Mouse (Mus musculus): ENCODE data around the gene Srrm4. TPM values are rescaled to one million over a fixed set of nuclear protein-coding genes. Genes with fewer than 3 reads are reported as not detected.

The Srrm4 gene
- total RNA-seq, 1 experiment = 0.22 TPM

GRCm38 (mm10) chr5:116409689-116410590 lies 181.7 kb downstream of the Srrm4 start:
- TF ChIP-seq ZC3H11A (IDR thresholded peaks at IDR 0.05; ENCODE audit: borderline replicate concordance, low read depth, low read length) (no peak), ZNF384 (IDR thresholded peaks at IDR 0.05; ENCODE audit: low read depth, low read length) (no peak), MAFK (IDR thresholded peaks at IDR 0.05; ENCODE audit: insufficient read depth, low read depth, low read length) (no peak), HCFC1 (IDR thresholded peaks at IDR 0.05; ENCODE audit: borderline replicate concordance, insufficient read depth, low read length) (no peak), CHD2 (IDR thresholded peaks at IDR 0.05; ENCODE audit: low read depth, low read length) (no peak)
- peaks cover 30 to 37% of the 10 kb centered on the region in 2 experiments for H3K4me1 ChIP-seq (ENCODE audit: control insufficient read depth in 2 of 2, insufficient read depth in 2 of 2, low read length in 2 of 2, poor library complexity in 1 of 2)
- DNase-seq (ENCODE audit: low read depth, low spot score) = peak; percentile 94
- H3K36me3 ChIP-seq (ENCODE audit: control insufficient read depth, insufficient read depth, low read length, poor library complexity, severe bottlenecking) = peaks cover 6% of the 10 kb centered on the region; the same call in 1 of the 2 replicates
- no peak overlapping the region for H3K9ac ChIP-seq (ENCODE audit: insufficient read depth, low read depth, low read length, poor library complexity, severe bottlenecking)
- H3K27ac ChIP-seq (ENCODE audit: insufficient read depth, low read depth, low read length, poor library complexity, severe bottlenecking) = peak overlapping the region; percentile 96
- H3K4me3 ChIP-seq (ENCODE audit: insufficient read depth in 1 of 2, low read depth in 1 of 2, low read length in 2 of 2, poor library complexity in 1 of 2, severe bottlenecking in 1 of 2) = peak overlapping the region; percentile 15 to 49
- in situ Hi-C loops (cut with MboI; ENCODE audit: low sequenced_read_pairs in 2 of 2, unreplicated experiment in 2 of 2) = no loop called here
- no peaks in the 10 kb centered on the region for H3K9me3 ChIP-seq (ENCODE audit: control insufficient read depth, insufficient read depth, low read depth, low read length)

DNA sequence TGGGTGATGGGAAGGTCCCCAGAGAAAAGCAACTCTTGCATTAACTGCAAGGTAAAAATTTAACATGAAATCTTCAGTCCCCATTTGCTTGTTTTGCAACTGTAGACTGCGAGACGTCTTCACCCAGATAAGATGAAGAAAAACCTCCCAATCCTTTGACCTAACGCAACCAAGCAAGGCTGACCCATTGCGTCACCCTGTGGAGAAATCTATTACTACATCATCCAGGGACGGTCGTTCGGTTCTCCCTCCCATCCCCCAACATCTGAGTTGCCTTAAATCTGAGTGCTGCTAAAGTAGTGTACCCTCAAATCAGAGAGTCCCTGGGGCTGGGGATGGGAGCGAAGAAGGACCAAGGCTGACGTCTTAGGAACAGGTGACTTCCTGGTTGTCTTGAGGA lies 182.7 kb downstream of the Srrm4 start:
- Histone ChIP-seq H3K9me3 (ENCODE audit: control insufficient read depth, insufficient read depth, low read depth, low read length) (no peaks in the 10 kb centered on the region), H3K4me1 (ENCODE audit: control insufficient read depth in 2 of 2, insufficient read depth in 2 of 2, low read length in 2 of 2, poor library complexity in 1 of 2) (peaks cover 30 to 34% of the 10 kb centered on the region in 2 experiments), H3K4me3 (ENCODE audit: insufficient read depth in 1 of 2, low read depth in 1 of 2, low read length in 2 of 2, poor library complexity in 1 of 2, severe bottlenecking in 1 of 2) (peak overlapping the region; percentile 7 to 8; a peak in 2 of 4 replicates), H3K9ac (ENCODE audit: insufficient read depth, low read depth, low read length, poor library complexity, severe bottlenecking) (peak overlapping the region; percentile 11; the same call in 1 of the 2 replicates), H3K27ac (ENCODE audit: insufficient read depth, low read depth, low read length, poor library complexity, severe bottlenecking) (peak overlapping the region; percentile 54), H3K36me3 (ENCODE audit: control insufficient read depth, insufficient read depth, low read length, poor library complexity, severe bottlenecking) (peaks cover under 1% of the 10 kb centered on the region; the same call in 1 of the 2 replicates)
- in situ Hi-C loops (cut with MboI; ENCODE audit: low sequenced_read_pairs in 2 of 2, unreplicated experiment in 2 of 2) = no loop called here
- DNase-seq (ENCODE audit: low read depth, low spot score) = peak; percentile 83
- no peak for TF ChIP-seq HCFC1 (IDR thresholded peaks at IDR 0.05; ENCODE audit: borderline replicate concordance, insufficient read depth, low read length)
- peak; percentile 64 for TF ChIP-seq ZC3H11A (IDR thresholded peaks at IDR 0.05; ENCODE audit: borderline replicate concordance, low read depth, low read length)
- no peak for TF ChIP-seq CHD2 (IDR thresholded peaks at IDR 0.05; ENCODE audit: low read depth, low read length)

DNA sequence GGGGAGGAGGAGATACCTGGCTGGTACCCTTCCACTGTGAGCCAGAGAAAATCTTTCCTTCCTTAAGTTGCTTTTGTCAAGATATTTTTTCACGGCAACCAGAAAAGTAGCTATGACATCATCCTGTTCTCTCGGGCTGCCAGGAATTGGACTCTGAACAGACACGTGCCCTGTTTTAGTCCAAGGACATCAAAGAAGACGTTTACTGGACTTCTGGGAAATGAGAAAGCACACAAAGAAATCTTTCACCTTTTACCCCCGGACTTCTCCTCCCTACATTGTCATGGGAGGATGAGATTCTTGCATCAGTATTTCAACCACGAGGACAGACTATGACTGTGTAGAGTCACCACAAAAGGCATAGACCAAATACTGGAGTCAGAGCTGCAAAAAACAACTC lies 183.7 kb downstream of the Srrm4 start:
- Histone ChIP-seq H3K27ac (ENCODE audit: insufficient read depth, low read depth, low read length, poor library complexity, severe bottlenecking) (peak overlapping the region; percentile 88), H3K9me3 (ENCODE audit: control insufficient read depth, insufficient read depth, low read depth, low read length) (no peaks in the 10 kb centered on the region), H3K36me3 (ENCODE audit: control insufficient read depth, insufficient read depth, low read length, poor library complexity, severe bottlenecking) (no peaks in the 10 kb centered on the region), H3K4me3 (ENCODE audit: insufficient read depth in 1 of 2, low read depth in 1 of 2, low read length in 2 of 2, poor library complexity in 1 of 2, severe bottlenecking in 1 of 2) (no peak overlapping the region), H3K4me1 (ENCODE audit: control insufficient read depth in 2 of 2, insufficient read depth in 2 of 2, low read length in 2 of 2, poor library complexity in 1 of 2) (peaks cover 30 to 34% of the 10 kb centered on the region in 2 experiments), H3K9ac (ENCODE audit: insufficient read depth, low read depth, low read length, poor library complexity, severe bottlenecking) (peak overlapping the region; percentile 50; the same call in 1 of the 2 replicates)
- TF ChIP-seq CHD2 (IDR thresholded peaks at IDR 0.05; ENCODE audit: low read depth, low read length) (no peak), ZNF384 (IDR thresholded peaks at IDR 0.05; ENCODE audit: low read depth, low read length) (no peak), MAFK (IDR thresholded peaks at IDR 0.05; ENCODE audit: insufficient read depth, low read depth, low read length) (no peak), HCFC1 (IDR thresholded peaks at IDR 0.05; ENCODE audit: borderline replicate concordance, insufficient read depth, low read length) (no peak), ZC3H11A (IDR thresholded peaks at IDR 0.05; ENCODE audit: borderline replicate concordance, low read depth, low read length) (no peak)
- in situ Hi-C loops (cut with MboI; ENCODE audit: low sequenced_read_pairs in 2 of 2, unreplicated experiment in 2 of 2) = no loop called here
- DNase-seq (ENCODE audit: low read depth, low spot score) = no peak

- Histone ChIP-seq H3K9ac (ENCODE audit: insufficient read depth, low read depth, low read length, poor library complexity, severe bottlenecking) (peak overlapping the region; percentile 50; the same call in 1 of the 2 replicates), H3K9me3 (ENCODE audit: control insufficient read depth, insufficient read depth, low read depth, low read length) (no peaks in the 10 kb centered on the region), H3K36me3 (ENCODE audit: control insufficient read depth, insufficient read depth, low read length, poor library complexity, severe bottlenecking) (no peaks in the 10 kb centered on the region), H3K4me1 (ENCODE audit: control insufficient read depth in 2 of 2, insufficient read depth in 2 of 2, low read length in 2 of 2, poor library complexity in 1 of 2) (peaks cover 30 to 32% of the 10 kb centered on the region in 2 experiments), H3K4me3 (ENCODE audit: insufficient read depth in 1 of 2, low read depth in 1 of 2, low read length in 2 of 2, poor library complexity in 1 of 2, severe bottlenecking in 1 of 2) (no peak overlapping the region), H3K27ac (ENCODE audit: insufficient read depth, low read depth, low read length, poor library complexity, severe bottlenecking) (peak overlapping the region; percentile 88)
- no peak for DNase-seq (ENCODE audit: low read depth, low spot score)
- in situ Hi-C loops (cut with MboI; ENCODE audit: low sequenced_read_pairs in 2 of 2, unreplicated experiment in 2 of 2) = no loop called here
- TF ChIP-seq HCFC1 (IDR thresholded peaks at IDR 0.05; ENCODE audit: borderline replicate concordance, insufficient read depth, low read length) = no peak
- TF ChIP-seq ZC3H11A (IDR thresholded peaks at IDR 0.05; ENCODE audit: borderline replicate concordance, low read depth, low read length) = no peak
- TF ChIP-seq MAFK (IDR thresholded peaks at IDR 0.05; ENCODE audit: insufficient read depth, low read depth, low read length) = no peak
- TF ChIP-seq CHD2 (IDR thresholded peaks at IDR 0.05; ENCODE audit: low read depth, low read length) = no peak
These were observed 184.3 kb downstream of the Srrm4 start for GRCm38 (mm10) chr5:116407321-116407720.
